Mouse (Mus musculus): Measurements from ENCODE around the gene Gen1. TPM values are rescaled to one million over a fixed set of nuclear protein-coding genes. Genes with fewer than 3 reads are reported as not detected.

Gen1 gene
- polyA plus RNA-seq, 1 experiment, result 5.2 TPM

DNA sequence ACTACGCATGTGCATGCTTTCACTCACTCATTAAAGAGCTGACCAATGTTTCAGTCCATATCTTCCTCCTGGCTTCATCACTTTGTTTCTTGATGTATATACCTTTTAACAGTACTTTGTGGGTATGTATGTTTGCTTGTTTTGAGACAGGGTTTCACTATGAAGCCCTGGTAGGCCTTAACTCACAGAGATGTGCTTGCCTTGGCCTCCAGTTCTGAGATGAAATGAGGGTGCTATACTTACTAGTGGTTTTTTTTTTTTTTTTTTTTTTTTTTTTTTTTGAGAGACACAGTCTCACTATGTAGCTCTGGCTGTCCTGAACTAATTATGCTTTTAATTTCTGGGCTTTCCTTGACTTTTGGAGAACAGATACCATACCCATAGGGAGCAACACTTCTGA, 18.1 kb downstream of the Gen1 start:
- no peak for TF ChIP-seq GATA1 (IDR thresholded peaks at IDR 0.05; ENCODE audit: low read length)

- no peak for TF ChIP-seq GATA1 (IDR thresholded peaks at IDR 0.05; ENCODE audit: low read length)
Measured at GRCm38 (mm10) chr12:11235996-11236395, 29.6 kb downstream of the Gen1 start.

GRCm38 (mm10) chr12:11230267-11230666, 35.3 kb downstream of the Gen1 start:
- no peak for TF ChIP-seq GATA1 (IDR thresholded peaks at IDR 0.05; ENCODE audit: low read length)

DNA sequence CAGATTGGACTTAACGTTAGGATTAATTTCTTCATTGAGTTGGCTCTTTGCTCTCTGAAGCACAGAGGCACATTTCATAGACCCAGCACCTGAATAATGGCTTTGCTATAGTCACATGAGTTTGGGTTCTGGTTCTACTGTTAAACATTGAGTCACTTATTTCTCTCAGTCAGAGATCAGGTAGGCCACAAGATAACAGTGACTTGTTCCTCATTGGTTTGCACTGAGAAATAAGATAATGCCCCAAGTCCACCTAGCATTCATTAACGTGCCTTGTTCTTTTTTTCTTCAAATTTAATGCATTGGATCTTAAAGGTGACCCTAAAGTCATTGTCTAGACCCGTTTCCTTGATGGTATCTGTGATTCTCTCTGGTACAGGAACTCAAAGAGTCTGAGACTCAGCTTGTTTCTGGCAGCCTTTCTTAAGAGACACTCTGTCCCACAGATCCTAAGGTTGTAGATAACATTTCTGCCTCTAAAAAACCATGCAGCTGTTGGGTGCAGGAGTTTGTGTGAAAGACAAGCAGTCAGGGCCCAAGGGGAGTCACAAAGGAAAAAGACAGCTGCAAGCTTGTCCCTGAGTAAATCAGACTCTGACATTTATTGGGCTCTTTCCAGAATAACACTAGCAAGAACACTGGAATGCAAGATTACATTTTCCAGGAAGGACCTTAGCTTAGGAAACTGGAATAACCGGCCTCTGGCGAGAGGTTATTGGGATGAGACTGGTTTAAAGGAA, 38.9 kb downstream of the Gen1 start:
- no peak for TF ChIP-seq GATA1 (IDR thresholded peaks at IDR 0.05; ENCODE audit: low read length)

- no peak for TF ChIP-seq GATA1 (IDR thresholded peaks at IDR 0.05; ENCODE audit: low read length)
Measured at GRCm38 (mm10) chr12:11226123-11226522, 39.5 kb downstream of the Gen1 start.

DNA sequence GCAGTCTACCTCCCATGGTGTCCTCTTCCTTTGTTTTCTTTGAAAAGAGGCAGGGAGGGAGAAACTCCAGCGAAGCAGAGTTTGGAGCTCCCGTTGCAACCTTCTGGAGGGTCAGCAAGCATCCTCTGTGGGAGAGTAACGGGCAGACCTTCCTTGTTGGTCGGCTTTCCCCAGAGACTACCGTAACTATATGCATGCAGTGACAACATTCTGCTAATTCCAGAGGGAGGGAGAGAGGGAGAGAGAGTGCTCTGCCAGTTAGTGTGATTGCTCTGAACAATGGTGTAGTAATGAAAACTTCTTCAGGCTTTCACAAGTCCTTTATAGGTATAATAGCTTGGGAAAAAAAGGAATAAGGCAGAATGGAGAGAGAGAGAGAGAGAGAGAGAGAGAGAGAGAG, 40.9 kb downstream of the Gen1 start:
- no peak for TF ChIP-seq GATA1 (IDR thresholded peaks at IDR 0.05; ENCODE audit: low read length)

DNA sequence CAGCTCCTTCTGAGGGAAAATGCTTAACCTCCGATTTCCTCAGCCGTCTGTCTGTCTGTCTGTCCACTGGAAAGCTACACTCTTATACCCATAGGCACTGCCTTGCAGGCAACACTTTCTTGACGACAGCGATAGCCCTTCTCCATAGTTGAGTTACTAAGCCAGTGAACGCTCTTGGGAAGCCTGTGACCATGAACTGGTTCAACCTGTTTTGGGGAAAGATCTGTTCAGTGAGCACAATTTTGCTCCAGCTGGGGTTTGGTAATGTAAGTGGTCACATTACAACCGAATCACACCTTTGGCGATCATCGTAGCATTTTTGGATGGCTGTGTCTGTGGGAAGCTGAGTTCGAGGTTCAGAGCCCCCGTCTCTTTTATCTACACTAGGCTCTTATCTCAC, 42.5 kb downstream of the Gen1 start:
- TF ChIP-seq GATA1 (IDR thresholded peaks at IDR 0.05; ENCODE audit: low read length), result no peak

DNA sequence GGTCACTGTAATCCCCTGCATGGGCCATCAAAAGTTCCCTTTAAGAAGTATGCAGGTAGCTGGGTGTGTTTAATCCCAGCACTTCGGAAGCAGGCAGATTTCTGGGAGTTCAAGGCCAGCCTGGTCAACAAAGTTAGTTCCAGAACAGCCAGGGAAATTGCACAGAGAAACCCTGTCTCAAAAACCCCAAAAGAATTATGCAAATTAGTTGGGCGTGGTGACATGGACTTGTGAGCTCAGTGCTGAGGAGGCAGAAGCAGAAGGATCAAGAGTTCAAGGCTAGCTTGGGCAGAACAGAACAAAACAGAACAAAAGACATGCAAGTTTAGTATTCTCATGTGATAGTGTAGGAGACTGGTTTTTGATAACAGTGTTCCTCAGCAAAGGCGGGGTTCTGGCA, 43.0 kb downstream of the Gen1 start:
- no peak for TF ChIP-seq GATA1 (IDR thresholded peaks at IDR 0.05; ENCODE audit: low read length)

DNA sequence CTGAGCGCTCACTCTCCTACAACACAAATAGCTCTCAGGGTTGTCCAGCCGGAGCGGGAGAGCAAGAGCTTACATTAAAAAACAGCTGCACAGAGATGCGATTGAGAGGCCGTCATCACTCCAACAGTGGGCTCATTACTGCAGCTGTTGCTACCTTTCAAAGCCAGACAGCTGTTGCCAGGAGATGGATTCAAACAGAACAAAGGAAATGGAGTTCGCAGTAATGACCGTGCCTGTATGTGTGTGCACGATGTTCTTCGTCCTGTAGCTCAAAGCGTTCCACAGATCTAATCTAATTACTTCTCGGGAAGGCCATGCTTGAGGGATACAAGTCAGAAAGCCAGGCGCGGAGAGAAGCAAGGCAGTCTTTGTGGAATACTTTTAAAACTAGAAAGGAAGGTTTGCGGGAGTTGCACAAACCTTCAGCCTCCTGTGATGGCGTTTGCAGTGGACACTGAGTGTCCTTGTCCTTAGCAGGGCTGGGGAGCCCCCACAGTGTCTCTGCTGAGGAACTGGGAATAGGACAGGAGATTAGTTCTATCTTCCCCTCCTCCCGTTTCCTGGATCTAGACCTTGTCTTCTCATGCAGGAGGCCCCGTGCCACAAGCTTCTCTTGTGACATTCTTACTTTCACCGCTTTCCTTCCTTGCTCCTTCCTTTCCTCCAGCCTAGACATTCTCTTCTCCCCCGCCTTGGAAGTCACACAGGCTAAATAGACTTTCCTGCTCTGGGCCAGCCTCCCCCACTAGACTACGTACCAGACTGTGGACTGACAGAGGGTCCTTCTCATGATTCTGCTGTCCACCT, 43.9 kb downstream of the Gen1 start:
- TF ChIP-seq GATA1 (IDR thresholded peaks at IDR 0.05; ENCODE audit: low read length), result no peak

- TF ChIP-seq GATA1 (IDR thresholded peaks at IDR 0.05; ENCODE audit: low read length), result no peak
Measured at GRCm38 (mm10) chr12:11217726-11218250, 47.8 kb downstream of the Gen1 start.

GRCm38 (mm10) chr12:11216454-11216853, 49.1 kb downstream of the Gen1 start:
- no peak for TF ChIP-seq GATA1 (IDR thresholded peaks at IDR 0.05; ENCODE audit: low read length)

GRCm38 (mm10) chr12:11215555-11215954, 50.0 kb downstream of the Gen1 start:
- no peak for TF ChIP-seq GATA1 (IDR thresholded peaks at IDR 0.05; ENCODE audit: low read length)

DNA sequence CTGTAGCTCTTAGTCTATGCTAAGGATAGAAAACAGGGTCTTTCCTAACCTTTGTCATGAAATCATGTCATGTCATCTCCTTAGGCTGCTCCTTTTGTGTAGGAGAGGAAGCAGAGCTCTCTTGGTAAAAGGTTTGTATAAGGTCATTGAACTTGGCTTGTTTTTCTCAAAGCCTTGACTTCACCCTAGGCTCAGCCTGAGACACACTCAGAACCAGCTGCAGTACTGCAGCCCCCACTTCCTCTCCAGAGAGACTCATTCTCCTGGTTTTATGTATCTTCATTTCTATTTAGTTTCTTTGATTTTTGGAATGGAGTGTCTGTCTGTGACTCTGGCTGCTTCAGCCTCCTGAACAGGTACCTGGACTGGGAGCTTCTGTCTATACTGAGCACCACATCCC, 50.8 kb downstream of the Gen1 start:
- no peak for TF ChIP-seq GATA1 (IDR thresholded peaks at IDR 0.05; ENCODE audit: low read length)

DNA sequence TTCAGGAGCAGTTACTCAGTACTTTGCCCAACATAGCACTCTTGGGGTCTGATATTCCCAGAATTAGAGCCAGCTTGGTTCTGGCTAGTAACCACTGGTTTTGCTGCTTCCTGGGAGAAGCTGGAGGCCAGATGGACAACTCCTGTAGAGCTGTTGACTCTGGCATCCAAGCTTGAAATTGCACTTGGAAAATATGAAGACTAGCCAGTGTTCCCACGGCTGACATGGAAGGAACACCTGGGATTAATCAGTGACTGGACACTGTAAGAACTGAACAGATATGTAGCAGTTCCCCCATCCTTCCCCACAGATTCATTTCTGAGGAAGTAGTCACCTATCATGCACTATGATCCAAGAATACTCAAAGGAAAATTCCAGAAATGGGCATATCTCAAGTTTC, 52.7 kb downstream of the Gen1 start:
- TF ChIP-seq GATA1 (IDR thresholded peaks at IDR 0.05; ENCODE audit: low read length), result no peak

- no peak for TF ChIP-seq GATA1 (IDR thresholded peaks at IDR 0.05; ENCODE audit: low read length)
Measured at GRCm38 (mm10) chr12:11210361-11210760, 55.2 kb downstream of the Gen1 start.

- TF ChIP-seq GATA1 (IDR thresholded peaks at IDR 0.05; ENCODE audit: low read length), result no peak
Measured at GRCm38 (mm10) chr12:11209636-11210035, 56.0 kb downstream of the Gen1 start.

DNA sequence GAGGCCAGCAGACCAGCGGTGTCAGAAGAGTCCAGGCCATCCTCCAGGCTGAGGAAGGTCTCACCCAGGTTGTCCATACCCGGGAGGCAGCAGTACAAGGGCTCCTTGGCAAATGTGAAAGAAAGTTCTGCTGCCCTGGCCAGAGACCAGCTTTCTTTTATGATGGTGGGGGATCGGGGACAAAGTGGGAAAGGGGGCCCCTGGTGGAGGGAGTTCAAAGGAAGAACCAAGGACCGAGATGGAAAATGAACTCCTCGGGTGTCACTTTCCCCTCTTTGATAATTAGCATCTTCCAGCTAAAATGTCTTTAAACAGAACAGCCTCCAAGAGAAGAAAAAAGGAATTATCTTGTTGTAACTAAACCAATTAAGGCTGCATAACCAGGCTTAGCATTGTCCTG, 56.7 kb downstream of the Gen1 start, which contains the start of gene Msgn1:
Msgn1 (minus strand) TSS at position 101 of the 400 bp plus-strand sequence.
- no peak for TF ChIP-seq GATA1 (IDR thresholded peaks at IDR 0.05; ENCODE audit: low read length)

All from G1E-ER4 (cell line).